Mouse (Mus musculus) liver, postnatal 0 days (tissue): ENCODE results near the gene Ttll12.

Experiments used
- CTCF ChIP-seq: sonication (generic); IDR thresholded peaks from 2 replicates; pipeline ENCODE4 v1.5.1; 2016; ENCODE audit warnings: antibody characterized with exemption, low read depth
- EP300 ChIP-seq: IDR thresholded peaks from 2 replicates; pipeline ENCODE4 v1.6.1; 2016; ENCODE audit warnings: antibody characterized with exemption, low read depth, mild to moderate bottlenecking

DNA sequence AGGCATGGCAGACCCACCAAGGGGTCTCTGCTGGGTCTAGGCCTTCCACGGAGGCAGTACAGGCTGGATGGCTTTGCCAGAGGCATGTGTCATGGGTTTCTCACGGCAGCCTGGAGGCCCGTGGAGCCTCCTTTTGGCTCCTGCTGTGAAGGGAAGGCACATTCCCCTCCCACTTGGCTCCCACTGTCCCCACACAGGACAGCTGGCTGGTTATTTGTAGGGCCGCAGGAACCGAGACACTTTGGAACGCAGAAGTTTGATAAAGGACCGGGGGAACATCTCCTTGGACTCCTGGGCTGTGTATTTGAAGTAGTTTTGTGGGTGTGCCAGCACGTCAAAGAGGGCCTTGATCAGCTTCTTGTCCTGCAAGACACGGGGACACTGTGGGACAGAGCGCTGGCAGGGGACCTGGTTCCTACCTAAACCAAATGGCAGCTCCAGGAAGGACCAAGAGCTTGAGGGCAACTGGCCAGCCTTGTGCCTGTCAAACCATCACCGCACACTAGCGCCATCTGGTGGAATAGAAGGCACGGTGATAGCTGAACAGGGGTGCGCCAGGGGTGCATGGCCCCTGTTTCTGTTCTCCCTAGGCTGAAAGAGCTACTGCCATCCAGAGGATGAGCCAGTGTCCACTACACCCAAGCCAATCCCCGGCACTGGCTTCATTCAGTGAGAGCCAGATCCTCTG is 12.3 kb upstream of the Ttll12 start:
- TF ChIP-seq CTCF: peak; percentile 98
- TF ChIP-seq EP300: no peak
